Mouse (Mus musculus) lung, embryonic 16.5 days (tissue): ENCODE data around the gene Higd1c. TPM values are rescaled to one million over a fixed set of nuclear protein-coding genes. Genes with fewer than 3 reads are reported as not detected.
"Not testable (repeated sequence)": the region's sequence is repeated elsewhere in the genome, so short reads cannot be mapped to it uniquely, and the experiment has no call there.

Experiments
- ATAC-seq: fragments of 200-750 bp; cut with Nextera tagmentation; 2 replicates; pipeline ENCODE4 v1.8.0; 2017; ENCODE audit warnings: low read depth, mild to moderate bottlenecking, moderate library complexity
- H3K27ac ChIP-seq: fragments of 300-500 bp; sonication (generic); 2 replicates; pipeline ENCODE4 v1.5.1; 2014; ENCODE audit warnings: mild to moderate bottlenecking, control low read depth, low read length
- H3K27me3 ChIP-seq: fragments of 300-500 bp; sonication (generic); 2 replicates; pipeline ENCODE4 v1.6.1; 2014; ENCODE audit warnings: low read depth, low read length, mixed read lengths; ENCODE audit not compliant: control insufficient read depth, insufficient read depth
- H3K36me3 ChIP-seq: fragments of 300-500 bp; sonication (generic); 2 replicates; pipeline ENCODE4 v1.6.1; 2014; ENCODE audit warnings: low read length; ENCODE audit not compliant: control insufficient read depth, insufficient read depth
- H3K4me1 ChIP-seq: fragments of 300-500 bp; sonication (generic); replicated peaks from 2 replicates; pipeline ENCODE4 v1.6.1; 2014; ENCODE audit warnings: low read length, mixed read lengths; ENCODE audit not compliant: control insufficient read depth, insufficient read depth
- H3K4me2 ChIP-seq: fragments of 300-500 bp; sonication (generic); 2 replicates; pipeline ENCODE4 v1.6.1; 2014; ENCODE audit warnings: low read depth, low read length, control low read depth
- H3K4me3 ChIP-seq: fragments of 300-500 bp; sonication (generic); 2 replicates; pipeline ENCODE4 v1.5.1; 2014; ENCODE audit warnings: mild to moderate bottlenecking, low read length, control low read depth
- H3K9ac ChIP-seq: fragments of 300-500 bp; sonication (generic); 2 replicates; pipeline ENCODE4 v1.6.1; 2014; ENCODE audit warnings: low read length, control low read depth
- H3K9me3 ChIP-seq: fragments of 300-500 bp; sonication (generic); 2 replicates; pipeline ENCODE4 v1.6.1; 2016; ENCODE audit warnings: low read length; ENCODE audit not compliant: control insufficient read depth
- WGBS: fragments of 180-500 bp; shearing (Covaris S2); extraction: QIAGEN DNeasy Blood & Tissue Kit; methylation state at CpG from one replicate; pipeline ENCODE4 v1.1.7; 2014; 5-methylcytosine and 5-hydroxymethylcytosine counted together
- polyA plus RNA-seq: library from polyadenylated mRNA; unstranded; fragments of >200 nt; fragmentation: Nextera tagmentation; extraction: Ambion mirVana; gene quantifications from 2 replicates; pipeline ENCODE4 v1.2.1, GENCODE M21; 2015

Gene Higd1c
- polyA plus RNA-seq: not detected in 2 replicates

DNA sequence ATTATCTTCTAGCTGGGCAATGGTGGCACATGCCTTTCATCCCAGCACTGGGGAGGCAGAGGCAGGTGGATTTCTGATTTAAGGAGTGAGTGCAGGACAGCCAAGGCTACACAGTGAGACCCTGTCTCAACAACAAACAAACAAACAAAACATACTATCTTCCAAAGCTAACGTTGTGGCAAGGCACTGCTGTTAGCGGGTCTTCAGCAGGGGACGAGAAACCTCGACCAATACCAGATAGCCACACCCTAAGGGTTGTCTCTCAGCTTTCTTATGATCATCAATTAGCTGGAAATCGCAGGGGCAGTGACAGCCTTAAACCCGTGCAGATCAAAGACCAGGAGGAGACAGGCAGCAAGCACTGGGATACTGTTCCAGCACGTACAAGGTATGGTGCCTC is at the start of gene Higd1c:
Gene Higd1c (plus strand): TSS at position 301 of the 400 bp plus-strand sequence.
- no peaks in the 10 kb centered on the region for H3K27me3 ChIP-seq
- 54% methylated on average over 7 of the region's 7 CpGs for WGBS

DNA sequence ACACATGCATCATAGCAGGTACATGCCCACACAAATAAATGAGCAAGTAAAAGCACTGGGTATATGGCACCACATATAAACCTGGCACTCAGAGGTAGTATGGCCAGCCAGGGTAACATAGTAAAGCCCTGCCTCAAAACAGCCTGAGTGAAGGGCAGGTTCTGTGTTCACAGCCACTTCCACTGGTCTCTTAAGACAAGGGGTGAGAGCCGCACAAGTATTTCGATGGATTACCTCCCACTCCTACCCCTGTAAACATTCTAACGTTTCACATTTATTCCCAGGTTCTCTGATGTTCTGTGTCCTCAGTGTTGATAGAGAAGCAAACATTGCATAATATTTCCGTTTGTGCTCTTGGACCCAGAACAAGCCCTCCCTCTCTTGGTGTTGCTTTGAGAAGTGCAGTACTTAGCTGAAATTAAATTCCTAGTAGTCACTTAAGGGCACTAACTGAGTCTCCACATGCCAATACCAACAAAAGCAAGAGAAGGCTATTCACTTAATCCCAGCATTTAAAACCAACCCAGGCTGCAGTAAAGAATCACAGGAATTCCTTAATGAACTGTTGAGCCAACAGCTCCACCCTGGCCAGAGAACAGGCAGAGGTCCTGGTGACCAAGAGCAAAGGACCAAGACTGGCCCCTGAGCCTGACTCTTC is 46.2 kb upstream of the Higd1c start:
- H3K4me2 ChIP-seq, H3K9ac ChIP-seq, H3K27me3 ChIP-seq, H3K36me3 ChIP-seq, H3K9me3 ChIP-seq, H3K4me3 ChIP-seq: not testable (repeated sequence)
- peak; percentile 92 for ATAC-seq
- 13% methylated on average over 4 of the region's 4 CpGs for WGBS
- Histone ChIP-seq H3K4me1 (peaks cover 21% of the 10 kb centered on the region), H3K27ac (peak overlapping the region; percentile 88)

More for the DNA sequence above, at the start of gene Higd1c:
- H3K9ac ChIP-seq: no peak within 1 kb of the TSS
- no peak within 1 kb of the TSS for H3K4me3 ChIP-seq
- no peak for ATAC-seq
- no peak within 1 kb of the TSS for H3K27ac ChIP-seq
- H3K9me3 ChIP-seq: no peaks in the 10 kb centered on the region
- H3K4me2 ChIP-seq: no peak within 1 kb of the TSS
- no peaks in the 10 kb centered on the region for H3K36me3 ChIP-seq
- H3K4me1 ChIP-seq: no peaks in the 10 kb centered on the region

DNA sequence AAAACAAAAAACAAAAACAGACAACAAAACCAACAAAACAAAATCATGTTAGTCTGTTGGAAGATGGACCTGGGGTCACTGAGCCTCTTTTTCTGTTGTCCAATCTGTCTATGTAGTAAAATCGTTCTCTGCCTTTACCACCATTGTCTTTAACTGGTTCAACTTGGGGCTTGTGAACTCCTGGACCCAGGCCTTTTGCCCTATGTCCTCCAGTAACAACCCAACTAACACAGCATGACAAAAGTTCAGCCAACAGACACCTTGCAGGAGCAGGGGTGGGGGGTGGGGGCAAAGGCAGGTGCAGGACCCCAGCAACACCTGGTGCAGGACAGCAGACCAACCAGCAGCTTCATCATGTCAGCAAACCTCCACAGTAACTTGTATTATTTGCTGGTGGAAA is 44.5 kb upstream of the Higd1c start:
- H3K4me2 ChIP-seq: no peak overlapping the region
- peaks cover 21% of the 10 kb centered on the region for H3K4me1 ChIP-seq
- ATAC-seq: no peak
- H3K36me3 ChIP-seq: no peaks in the 10 kb centered on the region
- no peak overlapping the region for H3K9ac ChIP-seq
- no peaks in the 10 kb centered on the region for H3K9me3 ChIP-seq
- H3K27me3 ChIP-seq: no peaks in the 10 kb centered on the region
- WGBS: 91% methylated on average over 1 of the region's 1 CpGs
- no peak overlapping the region for H3K4me3 ChIP-seq
- H3K27ac ChIP-seq: peak overlapping the region; percentile 62

DNA sequence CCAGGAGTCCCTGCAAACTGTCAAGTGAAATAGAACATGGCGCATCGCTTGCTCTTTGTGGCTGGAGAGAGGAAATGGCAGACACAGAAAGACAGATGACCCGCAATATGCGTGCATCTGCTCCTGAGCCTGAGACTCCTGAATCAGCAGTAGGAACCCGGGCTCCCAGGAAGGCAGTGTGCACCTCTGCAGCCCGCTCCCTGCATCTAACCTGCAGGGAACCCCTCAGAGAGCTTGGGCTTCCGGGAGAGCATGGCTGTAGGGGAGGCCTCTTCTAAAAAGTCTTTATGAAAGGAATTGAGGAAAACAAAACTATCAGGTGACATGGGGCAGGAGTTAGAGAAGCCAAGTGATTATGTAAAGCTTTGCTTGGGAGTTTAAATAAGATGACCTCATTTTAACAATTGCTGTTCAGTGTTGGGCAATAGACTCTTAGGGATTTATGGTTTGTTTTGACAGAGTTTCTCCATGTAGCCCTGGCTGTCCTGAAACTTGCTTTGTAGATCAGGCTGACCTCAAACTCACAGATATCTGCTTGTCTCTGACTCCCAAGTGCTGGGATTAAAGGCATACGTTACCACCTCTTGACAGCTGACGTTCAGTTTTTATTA is 43.9 kb upstream of the Higd1c start:
- WGBS: 47% methylated on average over 9 of the region's 9 CpGs
- H3K4me1 ChIP-seq: peaks cover 21% of the 10 kb centered on the region
- no peaks in the 10 kb centered on the region for H3K36me3 ChIP-seq
- no peak overlapping the region for H3K9ac ChIP-seq
- H3K4me2 ChIP-seq: no peak overlapping the region
- H3K4me3 ChIP-seq: no peak overlapping the region
- no peaks in the 10 kb centered on the region for H3K27me3 ChIP-seq
- ATAC-seq: no peak; the same call in 1 of the 2 replicates
- H3K27ac ChIP-seq: peak overlapping the region; percentile 62
- H3K9me3 ChIP-seq: no peaks in the 10 kb centered on the region

DNA sequence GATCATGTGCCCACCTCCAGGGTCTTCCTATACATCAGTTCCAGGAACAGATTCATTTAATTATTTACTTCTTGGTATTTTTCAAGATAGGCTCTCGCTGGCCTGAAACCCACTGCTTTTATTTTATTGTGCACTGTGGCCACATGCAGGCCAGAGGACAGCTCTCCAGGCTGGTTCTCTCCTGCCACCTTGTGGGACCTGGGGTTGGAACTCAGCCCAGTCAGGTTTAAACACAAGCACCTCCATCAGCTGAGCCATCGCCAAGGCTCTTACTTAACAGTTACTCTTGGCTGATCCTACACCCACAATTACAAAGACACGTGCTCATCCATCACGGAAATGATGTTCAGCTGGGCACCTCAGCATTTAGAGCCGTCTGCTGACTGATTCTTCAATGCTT is 43.2 kb upstream of the Higd1c start:
- WGBS: 34% methylated on average over 5 of the region's 5 CpGs
- Histone ChIP-seq H3K9me3 (no peaks in the 10 kb centered on the region), H3K27ac (peak overlapping the region; percentile 34), H3K9ac (no peak overlapping the region), H3K4me2 (no peak overlapping the region), H3K4me3 (no peak overlapping the region), H3K36me3 (no peaks in the 10 kb centered on the region), H3K27me3 (no peaks in the 10 kb centered on the region), H3K4me1 (peaks cover 21% of the 10 kb centered on the region)
- ATAC-seq: no peak

DNA sequence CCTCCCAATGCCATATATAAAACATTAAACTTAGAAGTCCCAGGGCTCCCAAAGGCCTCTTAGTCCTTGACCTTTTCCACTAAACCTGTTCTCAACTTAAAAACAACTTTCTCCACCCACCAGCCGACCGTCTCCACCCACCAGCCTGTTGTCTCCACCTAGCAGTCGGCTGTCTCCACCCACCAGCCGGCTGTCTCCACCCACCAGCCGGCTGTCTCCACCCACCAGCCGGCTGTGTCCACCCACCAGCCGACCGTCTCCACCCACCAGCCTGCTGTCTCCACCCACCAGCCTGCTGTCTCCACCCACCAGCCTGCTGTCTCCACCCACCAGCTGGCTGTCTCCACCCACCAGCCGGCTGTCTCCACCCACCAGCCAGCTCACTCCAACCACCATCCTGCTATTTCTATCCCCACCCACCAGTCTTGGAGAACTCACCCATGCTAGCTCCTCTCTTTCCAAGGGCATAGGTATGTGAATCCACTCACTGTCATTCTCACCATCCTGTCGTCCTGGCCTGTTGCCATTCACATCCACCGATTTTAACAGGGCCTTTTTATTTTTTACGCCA is 40.2 kb upstream of the Higd1c start:
- Histone ChIP-seq H3K27me3 (no peaks in the 10 kb centered on the region), H3K9me3 (no peaks in the 10 kb centered on the region), H3K9ac (no peak overlapping the region), H3K4me2 (no peak overlapping the region), H3K27ac (no peak overlapping the region), H3K36me3 (no peaks in the 10 kb centered on the region), H3K4me1 (peaks cover 11% of the 10 kb centered on the region; the same call in 1 of the 2 replicates), H3K4me3 (no peak overlapping the region)
- no peak for ATAC-seq
- WGBS: 64% methylated on average over 12 of the region's 12 CpGs

DNA sequence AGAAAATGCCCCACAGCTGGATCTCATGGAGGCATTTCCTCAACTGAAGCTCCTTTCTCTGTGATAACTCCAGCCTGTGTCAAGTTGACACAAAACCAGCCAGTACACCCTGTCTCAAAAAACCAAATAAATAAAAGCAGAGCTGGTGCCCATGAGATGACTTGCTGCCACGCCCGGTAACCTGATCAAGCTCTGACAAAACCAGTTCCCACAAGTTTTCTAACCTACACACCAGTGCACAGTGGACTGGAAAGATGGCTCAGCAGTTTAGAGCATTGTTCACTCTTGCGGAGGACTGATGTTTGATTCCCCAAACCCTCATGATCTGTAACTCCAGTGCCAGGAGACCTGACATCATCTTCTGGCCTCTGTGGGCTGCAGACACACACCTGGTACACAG is 39.1 kb upstream of the Higd1c start:
- Histone ChIP-seq H3K4me3 (no peak overlapping the region), H3K9me3 (no peaks in the 10 kb centered on the region), H3K4me1 (peaks cover 4% of the 10 kb centered on the region; the same call in 1 of the 2 replicates), H3K36me3 (no peaks in the 10 kb centered on the region), H3K4me2 (no peak overlapping the region), H3K9ac (no peak overlapping the region), H3K27me3 (no peaks in the 10 kb centered on the region), H3K27ac (no peak overlapping the region)
- ATAC-seq: no peak
- 92% methylated on average over 3 of the region's 3 CpGs for WGBS

DNA sequence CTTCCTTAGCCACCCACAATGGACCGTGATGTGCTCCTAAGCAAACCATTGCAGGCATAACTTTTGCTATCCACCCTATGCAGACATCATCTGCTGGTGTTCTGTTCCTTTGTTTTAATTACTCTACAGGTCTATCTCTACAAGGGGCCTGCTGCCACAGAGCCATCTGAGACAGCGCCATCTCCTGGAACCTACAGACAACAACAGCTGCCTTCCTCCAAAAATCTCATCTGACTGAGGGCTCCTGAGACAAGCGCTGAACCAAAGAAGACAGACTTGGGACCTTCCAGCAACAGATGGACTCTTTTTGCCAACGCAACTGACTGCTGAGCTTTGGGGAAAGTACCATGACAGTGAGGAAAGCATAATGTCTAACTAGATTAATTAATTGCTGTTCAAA is 36.3 kb upstream of the Higd1c start:
- H3K4me1 ChIP-seq, H3K27ac ChIP-seq, H3K9me3 ChIP-seq, H3K9ac ChIP-seq, H3K36me3 ChIP-seq, H3K4me2 ChIP-seq, H3K4me3 ChIP-seq, ATAC-seq, H3K27me3 ChIP-seq: not testable (repeated sequence)
- WGBS: 58% methylated on average over 3 of the region's 4 CpGs

DNA sequence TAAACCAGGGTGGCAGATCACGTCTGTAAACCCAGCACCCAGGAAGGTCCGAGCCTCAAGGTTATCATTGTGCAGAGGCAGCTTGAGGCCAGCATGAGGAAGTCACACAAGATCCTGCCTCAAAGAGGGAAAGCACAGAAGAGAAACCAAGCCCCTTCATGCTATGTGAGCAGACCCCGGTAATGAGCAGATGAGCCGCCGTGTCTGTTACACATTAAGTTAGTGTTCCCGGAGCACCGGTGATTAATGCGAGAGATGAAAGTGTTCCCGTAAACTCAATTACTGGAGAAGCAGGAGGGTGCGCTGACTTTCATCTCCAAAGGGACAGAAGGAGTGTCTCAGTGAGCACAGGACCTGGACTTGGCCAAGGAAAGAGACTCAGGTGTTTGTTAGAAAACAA is 35.0 kb upstream of the Higd1c start:
- H3K27ac ChIP-seq, H3K4me3 ChIP-seq, H3K4me1 ChIP-seq, H3K9ac ChIP-seq, H3K27me3 ChIP-seq, ATAC-seq, H3K9me3 ChIP-seq, H3K36me3 ChIP-seq, H3K4me2 ChIP-seq: not testable (repeated sequence)
- WGBS: 62% methylated on average over 10 of the region's 10 CpGs
